33 mouse cellular contexts compared by ENCODE assay signal in genomic region chr17:35567150-35567549, GRCm38 (mm10). TPM values are rescaled to one million over a fixed set of nuclear protein-coding genes. Genes with fewer than 3 reads are reported as not detected.
DNase-seq lines count a peak whose midpoint lies in the region; ATAC-seq and TF ChIP-seq lines count a peak whose summit lies in the region.
"Had no signal": no experiment of that assay in that cellular context is flagged by ENCODE, and none has a peak within 500 bp of the region (broad histone marks: within the 10 kb centered on the region; RNA-seq: fewer than 3 reads in every experiment).

2300002M23Rik (plus strand) TSS chr17:35567450.

- no peak for ATAC-seq in heart, embryonic 13.5 days (ENCODE audit: extremely low read depth, insufficient number of reproducible peaks, low FRiP score, low TSS enrichment)
- no peak for ATAC-seq in stomach, embryonic 15.5 days (ENCODE audit: insufficient read depth, low FRiP score, low read depth)
- no peak for ATAC-seq in liver, embryonic 11.5 days (replicated peaks; ENCODE audit: low FRiP score)
- ATAC-seq: CD4-positive, CD25-positive, alpha-beta regulatory T cell, adult 4 months; forebrain, embryonic 13.5 days; forebrain, embryonic 16.5 days; hindbrain, embryonic 16.5 days; intestine, embryonic 15.5 days; Patski had no signal

- no peaks in the 10 kb centered on the region for H3K36me3 ChIP-seq in heart, embryonic 13.5 days
- H3K36me3 ChIP-seq in heart, adult 2 months (ENCODE audit: control insufficient read depth, insufficient read depth, low read length) = no peaks in the 10 kb centered on the region
- H3K36me3 ChIP-seq in E14TG2a.4 (ENCODE audit: insufficient read depth, low read length) = no peaks in the 10 kb centered on the region
- no peaks in the 10 kb centered on the region for H3K36me3 ChIP-seq in ES-Bruce4 (ENCODE audit: control insufficient read depth, insufficient read depth, low read length, poor library complexity, severe bottlenecking)
- H3K36me3 ChIP-seq in stomach, embryonic 15.5 days = no peaks in the 10 kb centered on the region
- no peaks in the 10 kb centered on the region for H3K36me3 ChIP-seq in liver, embryonic 11.5 days (ENCODE audit: control insufficient read depth, insufficient read depth, low read length)
- H3K36me3 ChIP-seq: embryonic facial prominence, embryonic 13.5 days; forebrain, embryonic 10.5 days; G1E; heart, embryonic 15.5 days; hindbrain, embryonic 13.5 days; intestine, embryonic 15.5 days had no signal

- no peak within 1 kb of the TSS for H3K4me3 ChIP-seq in heart, embryonic 13.5 days
- H3K4me3 ChIP-seq in heart, adult 2 months = no peak within 1 kb of the TSS
- H3K4me3 ChIP-seq in E14TG2a.4 (replicated peaks; ENCODE audit: low read length) (peak within 1 kb of the TSS; percentile 41), ES-Bruce4 (ENCODE audit: low read depth, low read length) (peak within 1 kb of the TSS; percentile 47)
- H3K4me3 ChIP-seq in stomach, embryonic 15.5 days (replicated peaks) = no peak within 1 kb of the TSS
- H3K4me3 ChIP-seq in liver, embryonic 11.5 days (ENCODE audit: low read depth, low read length) = no peak within 1 kb of the TSS
- H3K4me3 ChIP-seq: embryonic facial prominence, embryonic 13.5 days; forebrain, embryonic 10.5 days; heart, embryonic 15.5 days; hindbrain, embryonic 13.5 days; intestine, embryonic 15.5 days had no signal

- no peaks in the 10 kb centered on the region for H3K9me3 ChIP-seq in heart, embryonic 13.5 days
- H3K9me3 ChIP-seq in E14TG2a.4 (ENCODE audit: low read length) = no peaks in the 10 kb centered on the region
- H3K9me3 ChIP-seq in ES-Bruce4 (replicated peaks; ENCODE audit: control insufficient read depth, insufficient read depth, low read length, poor library complexity, severe bottlenecking) = no peaks in the 10 kb centered on the region
- H3K9me3 ChIP-seq in stomach, embryonic 15.5 days = no peaks in the 10 kb centered on the region
- H3K9me3 ChIP-seq in liver, embryonic 11.5 days (ENCODE audit: control insufficient read depth, low read length) = no peaks in the 10 kb centered on the region
- H3K9me3 ChIP-seq: embryonic facial prominence, embryonic 13.5 days; forebrain, embryonic 10.5 days; forebrain, embryonic 13.5 days; G1E; heart, embryonic 15.5 days; hindbrain, embryonic 13.5 days; intestine, embryonic 15.5 days had no signal

- TF ChIP-seq EP300 in heart, adult 2 months (IDR thresholded peaks at IDR 0.05; ENCODE audit: insufficient read depth, low read depth, low read length) = no peak
- no peak for TF ChIP-seq EP300 in ES-Bruce4 (IDR thresholded peaks at IDR 0.05; ENCODE audit: insufficient read depth, low read depth, low read length)

- 42% methylated on average over 3 of the region's 3 CpGs for WGBS in heart, embryonic 13.5 days
- 55% methylated on average over 3 of the region's 3 CpGs for WGBS in heart, adult 2 months
- 56% methylated on average over 3 of the region's 3 CpGs for WGBS in stomach, embryonic 15.5 days
- WGBS in liver, embryonic 11.5 days = 53% methylated on average over 3 of the region's 3 CpGs

- H3K4me2 ChIP-seq in heart, embryonic 13.5 days = 0 out of 2 replicates have a peak within 1 kb of the TSS, but pooled peaks have one; percentile 9
- no peak within 1 kb of the TSS for H3K4me2 ChIP-seq in stomach, embryonic 15.5 days
- no peak within 1 kb of the TSS for H3K4me2 ChIP-seq in liver, embryonic 11.5 days
- H3K4me2 ChIP-seq: heart, embryonic 15.5 days; hindbrain, embryonic 13.5 days; intestine, embryonic 15.5 days had no signal

- no peaks in the 10 kb centered on the region for H3K79me2 ChIP-seq in heart, adult 2 months (replicated peaks; ENCODE audit: control insufficient read depth, insufficient read depth, low read length)

- TF ChIP-seq CTCF in heart, adult 2 months (IDR thresholded peaks at IDR 0.05) = no peak
- no peak for TF ChIP-seq CTCF in E14TG2a.4 (conservative IDR thresholded peaks at IDR 0.05; ENCODE audit: low read length)
- TF ChIP-seq CTCF in ES-Bruce4 (IDR thresholded peaks at IDR 0.05; ENCODE audit: low read depth, low read length) = no peak

- H3K27ac ChIP-seq in heart, embryonic 13.5 days (replicated peaks) = no peak within 1 kb of the TSS
- H3K27ac ChIP-seq in heart, adult 2 months = no peak within 1 kb of the TSS
- H3K27ac ChIP-seq in ES-Bruce4 (ENCODE audit: insufficient read depth, low read length) = no peak within 1 kb of the TSS
- H3K27ac ChIP-seq in stomach, embryonic 15.5 days = no peak within 1 kb of the TSS
- no peak within 1 kb of the TSS for H3K27ac ChIP-seq in liver, embryonic 11.5 days (ENCODE audit: low read depth, low read length)
- H3K27ac ChIP-seq: embryonic facial prominence, embryonic 13.5 days; forebrain, embryonic 13.5 days; heart, embryonic 15.5 days; hindbrain, embryonic 13.5 days; intestine, embryonic 15.5 days had no signal

- TF ChIP-seq POLR2A in heart, adult 2 months (IDR thresholded peaks at IDR 0.05; ENCODE audit: insufficient read depth, low read depth, low read length) = no peak
- no peak for TF ChIP-seq POLR2A in ES-Bruce4 (IDR thresholded peaks at IDR 0.05; ENCODE audit: insufficient read depth, low read length)

- no peak for DNase-seq in heart, adult 2 months
- DNase-seq in liver, embryonic 11.5 days (ENCODE audit: low spot score) = no peak
- no peak for DNase-seq in embryo, embryonic 10 days (ENCODE audit: low spot score)
- DNase-seq in kidney, adult 18-20 months = no peak
- DNase-seq: adrenal gland, postnatal 10 days; adrenal gland, postnatal 36 days; cerebellum, adult 18-20 months; cerebellum, adult 9-10 months; cerebellum, postnatal 14 days; gastrocnemius, postnatal 10 days; gastrocnemius, postnatal 36 days; heart, postnatal 10 days; heart, postnatal 4 days had no signal

- H3K9ac ChIP-seq in heart, embryonic 13.5 days = no peak within 1 kb of the TSS
- no peak within 1 kb of the TSS for H3K9ac ChIP-seq in heart, adult 2 months (ENCODE audit: low read depth, low read length)
- H3K9ac ChIP-seq in ES-Bruce4 (ENCODE audit: low read depth, poor library complexity, severe bottlenecking) = 0 out of 2 replicates have a peak within 1 kb of the TSS, but pooled peaks have one; percentile 11
- H3K9ac ChIP-seq in stomach, embryonic 15.5 days = no peak within 1 kb of the TSS
- no peak within 1 kb of the TSS for H3K9ac ChIP-seq in liver, embryonic 11.5 days (ENCODE audit: low read depth, low read length)
- H3K9ac ChIP-seq: embryonic facial prominence, embryonic 13.5 days; heart, embryonic 15.5 days; hindbrain, embryonic 13.5 days; intestine, embryonic 15.5 days had no signal

- peaks cover 13% of the 10 kb centered on the region for H3K4me1 ChIP-seq in heart, embryonic 13.5 days
- no peaks in the 10 kb centered on the region for H3K4me1 ChIP-seq in heart, adult 2 months (ENCODE audit: control insufficient read depth, insufficient read depth, low read length)
- H3K4me1 ChIP-seq in E14TG2a.4 (replicated peaks; ENCODE audit: low read depth, low read length) (peaks cover 26% of the 10 kb centered on the region), ES-Bruce4 (ENCODE audit: control insufficient read depth, insufficient read depth, low read length) (peaks cover 2% of the 10 kb centered on the region)
- peaks cover 13% of the 10 kb centered on the region for H3K4me1 ChIP-seq in stomach, embryonic 15.5 days
- no peaks in the 10 kb centered on the region for H3K4me1 ChIP-seq in liver, embryonic 11.5 days (replicated peaks; ENCODE audit: control insufficient read depth, insufficient read depth, low read length)

- intact Hi-C loops in heart, adult 2 months (cut with DNase I) = no loop called here

- H3K27me3 ChIP-seq in heart, embryonic 13.5 days (replicated peaks) = peaks cover 45% of the 10 kb centered on the region
- H3K27me3 ChIP-seq in heart, adult 2 months (ENCODE audit: control insufficient read depth, insufficient read depth, low read length) = no peaks in the 10 kb centered on the region
- H3K27me3 ChIP-seq in E14TG2a.4 (ENCODE audit: insufficient read depth, low read length) (peaks cover 24% of the 10 kb centered on the region), ES-Bruce4 (ENCODE audit: control insufficient read depth, insufficient read depth, low read length, poor library complexity, severe bottlenecking) (no peaks in the 10 kb centered on the region)
- H3K27me3 ChIP-seq in stomach, embryonic 15.5 days (replicated peaks) = peaks cover 18% of the 10 kb centered on the region
- peaks cover 30% of the 10 kb centered on the region for H3K27me3 ChIP-seq in liver, embryonic 11.5 days (replicated peaks; ENCODE audit: control insufficient read depth, insufficient read depth, low read length)
- H3K27me3 ChIP-seq: Patski had no signal

RNA-seq across cellular contexts. Expression of gene 2300002M23Rik, which starts in this region (rescaled TPM):
- polyA plus RNA-seq in heart, embryonic 13.5 days (2015; fragmentation: Nextera tagmentation; extraction: Ambion mirVana) = not detected in 2 replicates
- not detected for total RNA-seq in heart, adult 2 months (2021)
- not detected in 2 replicates for polyA plus RNA-seq in heart, adult 2 months (2012; rRNA removed)
- polyA plus RNA-seq in ES-Bruce4 (2011; ENCODE audit: insufficient read depth, insufficient read length, low read depth, missing spikeins) = 0.46 TPM in 1 of 2 replicates, not detected in the other
- polyA plus RNA-seq in stomach, embryonic 15.5 days (2015; fragmentation: Nextera tagmentation; extraction: Ambion mirVana) = 10.2 and 36.1 TPM in 2 replicates
- polyA plus RNA-seq in liver, embryonic 11.5 days (2014; fragmentation: Nextera tagmentation; extraction: Ambion mirVana) = not detected in 2 replicates
- total RNA-seq: adrenal gland, adult 18-20 months; adrenal gland, postnatal 10 days; adrenal gland, postnatal 36 days; gastrocnemius, adult 18-20 months; gastrocnemius, postnatal 10 days; gastrocnemius, postnatal 36 days; granulocyte monocyte progenitor cell, adult 5-6 weeks; heart, adult 8-10 months; heart, postnatal 10 days; heart, postnatal 4 days had no signal
- polyA plus RNA-seq: C2C12; CD4-positive, CD25-positive, alpha-beta regulatory T cell, adult 4 months; forebrain, embryonic 10.5 days; forebrain, embryonic 13.5 days; forebrain, embryonic 16.5 days; G1E; heart, embryonic 15.5 days; hindbrain, embryonic 13.5 days; intestine, embryonic 15.5 days; Patski had no signal

Comparison
In these comparisons a context has a peak if more than half of its experiments do, and no peak if none do; other contexts are left out.
1. H3K4me3 ChIP-seq: peak in E14TG2a.4 (single experiment) and ES-Bruce4 (single experiment); none in heart, embryonic 13.5 days (single experiment), heart, adult 2 months (single experiment), stomach, embryonic 15.5 days (single experiment) and liver, embryonic 11.5 days (single experiment).